Mouse (Mus musculus) liver, postnatal 0 days (tissue): ENCODE results near the gene Tnni1. TPM values are rescaled to one million over a fixed set of nuclear protein-coding genes. Genes with fewer than 3 reads are reported as not detected.

Experiments
- ATAC-seq: fragments of 200-750 bp; cut with Nextera tagmentation; 2 replicates; pipeline ENCODE4 v1.8.0; 2017; ENCODE audit warnings: mild to moderate bottlenecking, moderate library complexity
- DNase-seq: peaks from one replicate; pipeline ENCODE4 v3.0.0-alpha.2; 2016
- H3K27ac ChIP-seq: fragments of 300-500 bp; sonication (generic); 2 replicates; pipeline ENCODE4 v1.5.1; 2014; ENCODE audit warnings: antibody characterized with exemption, moderate library complexity, mild to moderate bottlenecking, low read depth
- H3K27me3 ChIP-seq: fragments of 300-500 bp; sonication (generic); 2 replicates; pipeline ENCODE4 v1.6.1; 2014; ENCODE audit warnings: low read length, control low read depth, mixed read lengths; ENCODE audit not compliant: insufficient read depth
- H3K36me3 ChIP-seq: fragments of 300-500 bp; sonication (generic); replicated peaks from 2 replicates; pipeline ENCODE4 v1.6.1; 2014; ENCODE audit warnings: mild to moderate bottlenecking, control low read depth, low read length, moderate library complexity, mixed read lengths; ENCODE audit not compliant: insufficient read depth
- H3K4me1 ChIP-seq: fragments of 300-500 bp; sonication (generic); 2 replicates; pipeline ENCODE4 v1.6.1; 2014; ENCODE audit warnings: antibody characterized with exemption, mild to moderate bottlenecking, control low read depth; ENCODE audit not compliant: insufficient read depth
- H3K4me2 ChIP-seq: fragments of 300-500 bp; sonication (generic); 2 replicates; pipeline ENCODE4 v1.6.1; 2014; ENCODE audit warnings: low read depth, mild to moderate bottlenecking, low read length, moderate library complexity, mixed read lengths
- H3K4me3 ChIP-seq: fragments of 300-500 bp; sonication (generic); 2 replicates; pipeline ENCODE4 v1.5.1; 2014; ENCODE audit warnings: low read depth, low read length
- H3K9ac ChIP-seq: fragments of 300-500 bp; sonication (generic); replicated peaks from 2 replicates; pipeline ENCODE4 v1.6.1; 2014; ENCODE audit warnings: mild to moderate bottlenecking, moderate library complexity
- H3K9me3 ChIP-seq: fragments of 300-500 bp; sonication (generic); 2 replicates; pipeline ENCODE4 v1.6.1; 2016; ENCODE audit warnings: mild to moderate bottlenecking, control low read depth, low read length, mixed read lengths
- CTCF ChIP-seq: sonication (generic); IDR thresholded peaks from 2 replicates; pipeline ENCODE4 v1.5.1; 2016; ENCODE audit warnings: antibody characterized with exemption, low read depth
- EP300 ChIP-seq: IDR thresholded peaks from 2 replicates; pipeline ENCODE4 v1.6.1; 2016; ENCODE audit warnings: antibody characterized with exemption, low read depth, mild to moderate bottlenecking
- WGBS: fragments of 180-500 bp; shearing (Covaris S2); extraction: QIAGEN DNeasy Blood & Tissue Kit; methylation state at CpG from one replicate; pipeline ENCODE4 v1.1.7; 2014; ENCODE audit not compliant: insufficient replicate concordance; 5-methylcytosine and 5-hydroxymethylcytosine counted together
- polyA plus RNA-seq: library from polyadenylated mRNA; unstranded; fragments of >200 nt; fragmentation: Nextera tagmentation; extraction: Ambion mirVana; gene quantifications from 2 replicates; pipeline ENCODE4 v1.2.1, GENCODE M21; 2015

The Tnni1 gene
- polyA plus RNA-seq, 1 experiment from 2014 or later = 1.2 TPM

DNA sequence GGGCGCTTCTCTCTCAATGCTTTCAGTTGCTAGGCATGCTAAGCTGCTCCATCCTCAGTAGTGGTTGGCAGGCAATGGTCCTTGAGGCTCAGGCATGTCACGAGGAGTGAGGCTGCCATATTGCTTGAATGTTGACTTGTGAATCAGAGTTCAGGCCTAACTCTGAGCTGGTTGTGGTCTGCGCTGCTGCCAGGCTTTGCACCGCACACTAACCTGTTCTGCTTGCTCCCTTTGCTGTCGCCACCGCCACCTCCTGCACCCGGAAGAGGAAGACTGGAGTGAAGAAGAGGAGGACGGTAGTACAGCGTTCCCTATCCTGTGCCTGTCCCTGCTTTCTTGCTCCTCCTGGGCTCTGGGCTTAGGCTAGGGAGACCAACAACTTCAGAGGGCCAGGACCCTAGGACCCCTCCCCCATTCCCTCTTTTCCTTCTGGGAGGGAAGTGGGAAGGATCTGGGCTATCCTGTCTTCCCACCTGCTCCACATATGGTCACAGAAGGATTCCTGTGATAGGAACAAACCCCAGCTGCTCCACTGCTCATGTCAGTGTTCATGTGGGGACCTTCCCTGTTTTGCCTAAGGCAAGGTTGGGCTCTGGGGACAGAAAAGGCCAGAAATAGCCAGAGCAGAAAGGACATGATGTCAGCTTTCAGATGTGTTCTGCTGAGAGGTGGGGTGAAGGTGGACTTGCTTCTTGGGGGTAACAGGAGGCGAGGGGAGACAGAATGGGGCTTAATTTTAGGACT is 64.5 kb downstream of the Tnni1 start:
- DNase-seq = no peak
- no peak for ATAC-seq
- Histone ChIP-seq H3K9ac (no peak overlapping the region), H3K27ac (no peak overlapping the region), H3K9me3 (no peaks in the 10 kb centered on the region), H3K4me1 (no peaks in the 10 kb centered on the region), H3K4me3 (no peak overlapping the region), H3K36me3 (no peaks in the 10 kb centered on the region), H3K4me2 (no peak overlapping the region), H3K27me3 (no peaks in the 10 kb centered on the region)
- TF ChIP-seq EP300 (no peak), CTCF (no peak)
- 84% methylated on average over 10 of the region's 10 CpGs for WGBS

DNA sequence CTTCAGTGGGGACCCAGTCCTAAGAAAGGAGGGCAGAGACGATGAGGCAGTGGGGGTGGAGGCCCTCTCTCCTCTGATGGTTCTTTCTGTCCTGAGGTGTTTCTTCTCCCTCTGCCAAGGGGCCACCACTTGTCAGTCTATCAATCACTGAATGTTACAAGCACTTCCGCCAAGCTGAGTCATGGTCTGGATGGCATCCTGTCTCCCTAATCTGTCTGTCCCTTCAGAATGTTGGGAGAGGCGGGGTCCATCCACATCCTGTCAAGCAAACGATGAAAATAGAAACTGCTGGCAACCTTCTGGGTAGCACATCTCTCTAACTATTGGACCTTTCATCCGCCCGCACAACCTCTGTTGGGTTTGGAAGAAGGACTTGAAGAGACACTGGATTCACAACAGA is 65.2 kb downstream of the Tnni1 start:
- Histone ChIP-seq H3K4me2 (no peak overlapping the region), H3K36me3 (no peaks in the 10 kb centered on the region), H3K9ac (no peak overlapping the region), H3K4me3 (no peak overlapping the region), H3K27ac (no peak overlapping the region), H3K27me3 (no peaks in the 10 kb centered on the region), H3K4me1 (no peaks in the 10 kb centered on the region), H3K9me3 (no peaks in the 10 kb centered on the region)
- no peak for DNase-seq
- TF ChIP-seq EP300 = no peak
- no peak for TF ChIP-seq CTCF
- 35% methylated on average over 6 of the region's 6 CpGs for WGBS
- no peak for ATAC-seq

DNA sequence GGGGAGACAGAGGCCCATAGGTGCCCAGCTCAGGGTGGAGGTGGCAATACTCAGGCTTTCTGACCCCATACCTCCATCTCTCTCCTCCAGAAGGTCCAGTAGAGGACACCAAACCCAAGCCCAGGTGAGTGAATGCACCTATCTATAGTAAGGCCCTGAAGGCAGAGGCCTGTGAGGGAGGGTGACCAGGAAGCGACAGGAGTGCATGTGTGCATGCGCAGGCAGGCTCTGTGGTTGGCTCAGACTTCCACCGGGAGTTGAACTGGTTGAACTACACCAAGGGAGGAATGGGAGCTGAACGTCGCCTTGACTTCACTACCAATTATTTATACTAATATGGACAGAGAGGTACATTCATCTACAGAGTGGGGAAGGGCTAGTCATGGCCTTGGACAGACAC is 67.4 kb downstream of the Tnni1 start:
- 76% methylated on average over 5 of the region's 5 CpGs for WGBS

DNA sequence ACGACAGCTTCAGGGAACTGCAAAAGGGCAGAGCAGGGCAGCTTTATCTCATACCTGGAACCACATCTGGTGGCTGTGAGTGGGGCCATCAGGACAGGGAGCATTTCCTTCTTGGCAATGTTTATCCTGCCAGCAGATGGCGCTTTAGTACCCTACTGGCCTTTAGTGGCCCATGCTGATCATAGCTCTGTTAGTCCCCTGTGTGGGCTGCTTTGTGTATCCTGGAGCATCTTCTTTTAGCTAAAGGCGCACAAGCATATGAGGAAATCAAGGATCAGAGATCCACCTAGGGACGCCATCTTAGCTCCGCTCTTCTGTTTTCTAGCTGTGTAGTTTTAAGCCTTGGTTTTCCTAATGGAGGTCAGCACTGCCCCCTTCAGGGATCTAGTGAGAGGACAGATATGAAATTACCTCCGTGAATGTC is 67.9 kb downstream of the Tnni1 start:
- Histone ChIP-seq H3K9me3 (no peaks in the 10 kb centered on the region), H3K4me1 (no peaks in the 10 kb centered on the region), H3K36me3 (no peaks in the 10 kb centered on the region), H3K9ac (no peak overlapping the region), H3K27me3 (no peaks in the 10 kb centered on the region), H3K27ac (no peak overlapping the region), H3K4me2 (no peak overlapping the region), H3K4me3 (no peak overlapping the region)
- ATAC-seq = peak; percentile 71
- peak; percentile 74 for DNase-seq
- no peak for TF ChIP-seq EP300
- TF ChIP-seq CTCF = peak; percentile 85
- WGBS = 21% methylated on average over 6 of the region's 6 CpGs

More for the DNA sequence above, 67.4 kb downstream of the Tnni1 start:
- H3K9me3 ChIP-seq = no peaks in the 10 kb centered on the region
- H3K4me2 ChIP-seq = no peak overlapping the region
- TF ChIP-seq EP300 (no peak), CTCF (no peak)
- no peak overlapping the region for H3K9ac ChIP-seq
- no peaks in the 10 kb centered on the region for H3K4me1 ChIP-seq
- no peaks in the 10 kb centered on the region for H3K36me3 ChIP-seq
- ATAC-seq (no peak), DNase-seq (no peak)
- H3K27me3 ChIP-seq = no peaks in the 10 kb centered on the region
- no peak overlapping the region for H3K27ac ChIP-seq
- H3K4me3 ChIP-seq = no peak overlapping the region

DNA sequence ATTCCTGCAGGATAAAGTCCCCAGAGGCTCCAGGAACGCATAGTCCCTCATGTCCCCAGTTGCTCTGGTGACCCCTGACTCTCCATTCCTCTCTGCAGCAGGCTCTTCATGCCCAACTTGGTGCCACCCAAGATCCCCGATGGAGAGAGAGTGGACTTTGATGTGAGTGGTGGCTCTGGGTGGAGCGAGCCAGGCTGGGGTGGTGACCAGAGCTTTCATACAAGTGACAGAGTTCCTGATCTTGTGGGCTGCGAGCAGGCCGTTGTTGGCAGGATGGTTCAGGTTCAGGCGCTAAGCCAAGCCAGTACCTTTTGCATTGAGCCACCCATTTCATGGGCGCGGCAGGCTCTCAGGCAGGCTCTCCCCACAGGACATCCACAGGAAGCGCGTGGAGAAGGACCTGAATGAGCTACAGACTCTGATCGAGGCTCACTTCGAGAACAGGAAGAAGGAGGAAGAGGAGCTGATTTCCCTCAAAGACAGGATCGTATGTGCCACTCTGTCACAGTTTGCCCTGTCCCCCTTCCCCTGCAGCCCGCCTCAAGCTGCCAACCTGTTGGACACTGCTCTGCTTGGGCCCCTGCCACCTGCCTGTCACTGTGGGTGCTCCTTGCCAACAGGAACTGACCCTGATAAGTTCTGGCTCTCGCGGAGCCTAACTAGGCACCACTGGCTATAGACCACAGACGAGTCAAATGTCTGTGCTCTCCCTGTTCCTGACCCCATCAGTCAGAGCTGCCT is 68.5 kb downstream of the Tnni1 start:
- Histone ChIP-seq H3K4me1 (peaks cover 4% of the 10 kb centered on the region; the same call in 1 of the 2 replicates), H3K4me2 (no peak overlapping the region), H3K27me3 (no peaks in the 10 kb centered on the region), H3K4me3 (no peak overlapping the region), H3K9ac (no peak overlapping the region), H3K36me3 (no peaks in the 10 kb centered on the region), H3K9me3 (no peaks in the 10 kb centered on the region), H3K27ac (no peak overlapping the region)
- ATAC-seq (no peak), DNase-seq (no peak)
- TF ChIP-seq EP300 (no peak), CTCF (no peak)
- WGBS = 56% methylated on average over 17 of the region's 17 CpGs

DNA sequence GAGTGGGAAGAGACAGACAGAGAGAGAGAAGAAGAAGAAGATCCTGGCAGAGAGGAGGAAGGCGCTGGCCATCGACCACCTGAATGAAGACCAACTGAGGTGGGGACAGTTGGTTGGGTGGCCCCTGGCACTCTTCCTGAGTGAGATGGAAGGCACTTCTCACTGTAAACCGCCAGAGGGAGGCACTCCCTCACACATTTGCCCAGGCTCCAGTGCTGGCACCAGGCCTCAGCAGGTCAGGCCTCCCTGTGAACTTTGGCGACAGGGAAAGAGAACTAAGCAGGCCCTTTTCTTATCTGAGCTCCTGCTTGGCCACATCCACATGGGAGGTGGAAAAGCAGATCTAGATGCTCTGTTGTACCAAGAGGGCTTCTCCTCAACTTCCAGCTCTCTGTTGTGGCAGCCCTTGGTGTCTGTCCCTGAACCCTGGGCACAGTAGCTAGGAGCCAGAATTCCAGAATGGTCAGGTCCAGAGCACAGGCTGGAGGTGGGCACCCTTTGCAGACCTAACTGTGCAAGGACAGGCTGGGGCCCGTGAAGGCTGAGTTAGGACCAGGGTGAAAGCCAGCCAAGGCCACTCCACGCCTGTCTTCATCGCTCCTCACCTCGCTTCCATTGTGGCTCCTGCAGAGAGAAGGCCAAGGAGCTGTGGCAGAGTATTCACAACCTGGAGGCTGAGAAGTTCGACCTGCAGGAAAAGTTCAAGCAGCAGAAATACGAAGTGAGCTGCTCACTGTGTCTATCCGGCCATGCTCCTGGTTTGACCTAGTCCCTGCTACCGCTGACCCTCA is 71.7 kb downstream of the Tnni1 start:
- 65% methylated on average over 12 of the region's 12 CpGs for WGBS
- Histone ChIP-seq H3K9me3 (no peaks in the 10 kb centered on the region), H3K27ac (no peak overlapping the region), H3K27me3 (no peaks in the 10 kb centered on the region), H3K9ac (no peak overlapping the region), H3K36me3 (no peaks in the 10 kb centered on the region), H3K4me1 (peaks cover 4% of the 10 kb centered on the region; the same call in 1 of the 2 replicates), H3K4me3 (no peak overlapping the region), H3K4me2 (no peak overlapping the region)
- ATAC-seq = peak; percentile 50; the same call in 1 of the 2 replicates
- peak; percentile 68 for DNase-seq
- TF ChIP-seq EP300 (no peak), CTCF (peak; percentile 75)
